Mouse (Mus musculus) adrenal gland, postnatal 25 days (tissue): Measurements from ENCODE around the gene Cuedc1. TPM values are rescaled to one million over a fixed set of nuclear protein-coding genes. Genes with fewer than 3 reads are reported as not detected.

Experiments used
- DNase-seq: peaks from one replicate; pipeline ENCODE4 v3.0.0; 2021; ENCODE audit warnings: mixed read lengths
- total RNA-seq: library from RNA; stranded (reverse); gene quantifications from 2 replicates; pipeline ENCODE4 v1.2.3, GENCODE M21; 2021

The Cuedc1 gene
- total RNA-seq, 1 experiment from 2014 or later: 68.6 TPM

GRCm38 (mm10) chr11:88241468-88242301, 143.8 kb downstream of the Cuedc1 start:
- DNase-seq: no peak

Other genes with a start within 250 kb of the Cuedc1 start
- gene Mks1, start 244.8 kb upstream of the Cuedc1 start, total RNA-seq: 12.1 and 15.6 TPM in 2 replicates
- gene Epx, start 222.5 kb upstream of the Cuedc1 start, total RNA-seq: not detected in 2 replicates
- not detected in 2 replicates for gene Olfr462, start 205.8 kb upstream of the Cuedc1 start, total RNA-seq
- not detected in 2 replicates for gene Olfr463, start 200.7 kb upstream of the Cuedc1 start, total RNA-seq
- not detected in 2 replicates for gene Olfr464, start 177.1 kb upstream of the Cuedc1 start, total RNA-seq
- 213 TPM in 2 replicates for gene Dynll2, start 110.5 kb upstream of the Cuedc1 start, total RNA-seq
- gene Srsf1, start 50.7 kb upstream of the Cuedc1 start, total RNA-seq: 226 and 298 TPM in 2 replicates
- 45.8 and 51.8 TPM in 2 replicates for gene Vezf1, start 29.8 kb upstream of the Cuedc1 start, total RNA-seq
- gene Mrps23, start 106.3 kb downstream of the Cuedc1 start, total RNA-seq: 133 and 199 TPM in 2 replicates
- gene Ccdc182, start 196.0 kb downstream of the Cuedc1 start, total RNA-seq: not detected in 2 replicates